Mouse (Mus musculus): ENCODE data around the gene Taf6l.
A peak's percentile ranks its signal among the peaks of the same experiment; 100 is the strongest.
"Not testable (repeated sequence)": the region's sequence is repeated elsewhere in the genome, so short reads cannot be mapped to it uniquely, and the experiment has no call there.

Taf6l gene

DNA sequence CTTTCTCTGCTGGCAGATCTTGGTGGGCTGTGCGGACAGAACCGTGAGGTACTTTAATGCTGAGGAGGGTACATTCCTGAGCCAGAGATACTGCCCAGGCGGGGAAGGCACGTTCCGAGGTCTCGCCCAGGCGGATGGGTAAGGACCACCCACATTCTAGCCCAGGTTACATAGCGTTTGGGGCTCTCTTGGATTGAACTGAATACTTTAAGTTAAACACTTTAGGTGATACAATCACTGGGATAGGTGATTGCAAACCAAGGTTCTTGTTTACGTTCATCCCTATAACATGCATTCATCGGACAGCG is 50.1 kb downstream of the Taf6l start:
- no peak for DNase-seq (ENCODE audit: low spot score)

GRCm38 (mm10) chr19:8735389-8736159 is 50.6 kb downstream of the Taf6l start, which contains the start of gene Wdr74:
Gene Wdr74, plus strand, starts transcription at chr19:8735827.
- DNase-seq (ENCODE audit: low spot score), result peak; percentile 80

DNA sequence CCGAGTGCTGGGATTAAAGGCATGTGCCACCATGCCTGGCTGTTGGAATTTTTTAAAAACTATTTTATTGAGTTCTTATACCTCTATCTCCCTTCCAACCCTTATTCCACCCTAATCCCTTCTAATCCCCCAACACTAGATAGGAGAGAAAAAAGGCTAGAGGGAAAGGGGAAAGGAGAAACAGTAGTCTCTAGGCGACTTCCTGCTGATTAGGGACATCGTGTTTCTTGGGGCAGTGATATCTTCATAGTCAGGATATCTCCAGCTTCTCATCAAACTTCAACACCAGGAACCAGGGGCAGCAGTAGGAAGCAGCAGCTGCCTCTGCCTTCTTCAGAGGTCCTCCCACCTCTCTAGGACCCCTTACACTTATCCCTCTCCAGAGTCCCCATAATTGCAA is 51.9 kb downstream of the Taf6l start:
- no peak for DNase-seq (ENCODE audit: low spot score)

- not testable (repeated sequence) for DNase-seq (ENCODE audit: low spot score)
Observed at GRCm38 (mm10) chr19:8728335-8729099, 57.7 kb downstream of the Taf6l start.

DNA sequence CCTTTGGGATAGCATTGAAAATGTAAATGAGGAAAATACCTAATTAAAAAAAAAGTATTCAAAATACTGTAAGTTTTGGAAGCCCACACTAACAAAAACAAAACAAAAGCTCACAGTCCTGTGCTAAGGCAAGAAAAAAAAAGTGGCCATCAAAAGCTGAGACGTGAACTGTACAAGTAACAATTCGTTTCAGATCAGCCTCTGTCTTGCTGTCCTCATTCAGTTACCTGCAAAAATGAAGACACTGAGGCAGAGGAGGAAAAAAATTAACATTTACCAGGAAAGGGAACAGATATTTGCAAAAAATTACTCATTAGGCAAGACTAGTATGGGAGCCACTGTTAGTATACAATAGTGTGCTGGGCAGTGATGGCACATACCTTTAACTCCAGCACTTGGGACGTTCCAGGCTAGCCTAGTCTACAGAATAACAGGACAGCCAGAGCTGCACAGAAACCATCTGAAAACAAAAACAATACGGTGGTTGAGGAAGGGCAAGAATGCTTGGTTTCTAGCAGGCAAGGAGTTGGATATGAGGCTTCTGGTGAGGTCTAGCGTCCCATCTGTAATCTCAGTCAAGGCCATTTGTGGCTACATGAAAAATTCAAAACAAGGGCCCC is 58.6 kb downstream of the Taf6l start:
- DNase-seq (ENCODE audit: low spot score), result no peak

DNA sequence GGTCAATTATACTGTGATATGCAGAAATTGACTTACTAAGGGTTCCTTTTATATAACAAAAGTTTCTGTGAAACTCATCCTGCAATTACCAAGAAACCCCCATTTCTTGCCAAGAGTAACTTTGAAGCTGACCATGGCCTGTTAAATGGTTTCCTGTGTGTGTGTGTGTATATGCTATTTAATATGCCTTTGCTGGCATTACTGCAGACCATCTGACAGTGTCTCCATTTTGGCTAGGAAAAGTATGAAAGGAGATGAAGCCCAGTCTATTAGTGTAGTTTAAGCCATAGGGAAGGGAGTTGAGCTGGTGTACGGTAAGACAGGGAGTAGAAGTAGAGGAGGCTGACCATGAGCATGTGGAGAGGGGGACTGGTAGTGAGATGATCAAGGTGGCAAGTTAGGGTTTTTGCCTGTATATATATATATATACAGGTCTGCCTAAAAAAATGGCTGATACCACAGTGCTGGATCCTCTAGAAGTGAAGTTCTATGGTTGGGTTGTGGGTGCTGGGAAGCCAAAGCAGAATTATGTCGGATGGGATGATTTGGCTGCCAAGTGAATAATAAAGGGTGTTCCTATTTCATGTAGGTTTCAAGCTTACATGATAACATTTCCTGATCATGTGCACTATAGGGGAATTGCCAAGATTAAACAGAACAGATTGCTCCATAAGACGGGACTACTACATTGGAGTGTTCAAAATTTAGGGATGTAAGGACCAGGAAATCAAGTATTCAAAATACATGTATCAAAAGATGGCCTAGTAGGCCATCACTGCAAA is 59.4 kb downstream of the Taf6l start:
- no peak for DNase-seq (ENCODE audit: low spot score)

GRCm38 (mm10) chr19:8725081-8725613 is 61.1 kb downstream of the Taf6l start:
- no peak for DNase-seq (ENCODE audit: low spot score)

All from ovary, adult 18-20 months (tissue).